Mouse (Mus musculus): Measurements from ENCODE around the gene Dpy19l3. TPM values are rescaled to one million over a fixed set of nuclear protein-coding genes. Genes with fewer than 3 reads are reported as not detected.

Gene Dpy19l3
- 7.3 and 8.9 TPM in 2 replicates for polyA plus RNA-seq (2012; rRNA removed)

DNA sequence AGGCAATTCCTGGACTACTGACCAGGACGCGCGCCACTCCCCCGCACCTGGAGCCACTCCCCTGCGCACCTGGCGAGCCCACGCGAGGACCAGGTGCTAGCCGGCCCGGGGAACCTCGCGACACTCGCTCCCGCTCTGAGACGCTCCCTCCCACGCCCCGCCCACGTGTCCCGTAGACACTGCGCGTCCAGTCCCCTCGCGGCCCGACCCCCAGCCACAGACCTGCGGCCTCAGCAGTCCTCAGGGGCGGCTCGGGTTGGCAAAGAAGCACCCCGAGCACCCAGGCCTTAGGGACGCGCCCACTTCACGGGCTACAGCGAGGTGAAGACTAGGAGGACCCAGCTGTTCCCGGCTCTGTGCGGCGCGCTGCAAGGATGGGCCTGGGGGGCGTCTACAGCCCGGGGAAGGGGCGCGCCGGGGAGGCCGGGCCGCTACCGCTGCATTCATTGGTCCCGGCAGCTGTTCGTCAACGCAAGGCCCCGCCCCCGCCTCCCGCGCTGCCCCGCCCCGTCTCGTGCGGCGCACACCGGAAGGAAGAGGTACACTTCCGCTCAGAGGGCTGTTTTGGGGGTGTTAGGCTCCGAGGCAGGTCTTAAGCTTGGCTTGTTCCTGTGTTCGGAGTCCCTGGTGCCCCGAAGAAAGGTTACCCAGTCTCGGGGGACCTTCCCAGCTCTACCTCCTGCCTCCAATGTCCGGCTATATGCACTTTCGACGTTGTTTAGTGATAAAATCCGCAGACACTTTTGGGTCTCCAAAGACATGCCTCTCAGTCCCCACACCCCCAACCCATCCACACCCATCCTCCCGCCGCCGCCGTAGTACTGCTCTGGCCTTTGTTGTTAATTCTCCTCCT, at the start of gene Dpy19l3:
TSS of gene Dpy19l3 (minus strand) at position 422 of the 853 bp plus-strand sequence.
- Histone ChIP-seq H3K27ac (ENCODE audit: insufficient read depth, low read length) (peak within 1 kb of the TSS; percentile 77), H3K36me3 (ENCODE audit: control insufficient read depth, insufficient read depth, low read length) (no peaks in the 10 kb centered on the region), H3K27me3 (ENCODE audit: control insufficient read depth, insufficient read depth, low read length) (no peaks in the 10 kb centered on the region), H3K4me3 (ENCODE audit: extremely low read depth, insufficient read depth, insufficient read length) (peak within 1 kb of the TSS; percentile 84), H3K4me1 (ENCODE audit: control insufficient read depth, insufficient read depth, insufficient read length) (no peaks in the 10 kb centered on the region; the same call in 1 of the 2 replicates)
- TF ChIP-seq CTCF (IDR thresholded peaks at IDR 0.05; ENCODE audit: extremely low read depth, insufficient read depth, insufficient read length, insufficient replicate concordance) (no peak), POLR2A (IDR thresholded peaks at IDR 0.05; ENCODE audit: low read depth, low read length) (peak; percentile 56; the same call in 1 of the 2 replicates)
- WGBS, result under 1% methylated on average over 66 of the region's 70 CpGs
- peak; percentile 74 to 86 for DNase-seq (ENCODE audit: low read depth in 1 of 2, low spot score in 2 of 2)

DNA sequence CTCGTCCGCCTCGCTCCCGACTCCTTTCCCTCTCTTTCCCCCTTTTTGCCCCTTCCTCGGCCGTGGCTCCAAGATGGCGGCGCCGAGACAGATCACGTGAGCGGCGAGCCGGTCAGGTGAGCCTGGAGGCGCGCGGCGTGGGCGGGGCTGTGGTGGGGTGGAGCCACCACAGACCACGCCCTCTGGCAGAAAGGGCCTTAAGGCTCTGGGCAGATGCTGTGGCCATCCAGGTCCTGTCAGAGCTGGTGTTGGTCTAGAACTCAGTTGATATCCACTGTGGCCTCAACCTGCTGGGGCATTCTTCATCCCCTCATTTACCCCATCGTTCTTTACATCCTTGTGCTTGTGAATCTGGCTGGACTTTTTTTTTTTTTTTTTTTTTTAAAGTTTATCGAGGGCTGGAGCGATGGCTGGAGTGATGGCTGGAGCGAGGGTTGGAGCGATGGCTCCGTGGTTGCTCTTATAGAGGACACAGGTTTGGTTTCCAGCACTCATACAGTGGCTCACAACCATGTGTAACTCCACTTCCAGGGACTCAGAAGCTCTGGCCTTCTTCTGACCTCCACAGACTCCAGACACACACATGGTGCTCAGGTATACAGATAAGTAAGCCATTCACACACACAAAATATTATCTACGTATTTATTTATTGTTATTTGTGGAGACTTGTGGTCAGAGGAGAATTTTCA, 48.8 kb upstream of the Dpy19l3 start, which contains the start of gene Zfp507:
TSS of gene Zfp507 (minus strand) at position 98 of the 690 bp plus-strand sequence.
- Histone ChIP-seq H3K36me3 (ENCODE audit: control insufficient read depth, insufficient read depth, low read length) (peaks cover 13% of the 10 kb centered on the region), H3K27ac (ENCODE audit: insufficient read depth, low read length) (peak within 1 kb of the TSS; percentile 76), H3K27me3 (ENCODE audit: control insufficient read depth, insufficient read depth, low read length) (no peaks in the 10 kb centered on the region), H3K4me3 (ENCODE audit: extremely low read depth, insufficient read depth, insufficient read length) (peak within 1 kb of the TSS; percentile 72), H3K4me1 (ENCODE audit: control insufficient read depth, insufficient read depth, insufficient read length) (peaks cover 1% of the 10 kb centered on the region)
- DNase-seq (ENCODE audit: low read depth in 1 of 2, low spot score in 2 of 2), result peak; percentile 74 to 85
- no peak for TF ChIP-seq POLR2A (IDR thresholded peaks at IDR 0.05; ENCODE audit: low read depth, low read length)
- no peak for TF ChIP-seq CTCF (IDR thresholded peaks at IDR 0.05; ENCODE audit: extremely low read depth, insufficient read depth, insufficient read length, insufficient replicate concordance)
- WGBS, result 22% methylated on average over 26 of the region's 26 CpGs

DNA sequence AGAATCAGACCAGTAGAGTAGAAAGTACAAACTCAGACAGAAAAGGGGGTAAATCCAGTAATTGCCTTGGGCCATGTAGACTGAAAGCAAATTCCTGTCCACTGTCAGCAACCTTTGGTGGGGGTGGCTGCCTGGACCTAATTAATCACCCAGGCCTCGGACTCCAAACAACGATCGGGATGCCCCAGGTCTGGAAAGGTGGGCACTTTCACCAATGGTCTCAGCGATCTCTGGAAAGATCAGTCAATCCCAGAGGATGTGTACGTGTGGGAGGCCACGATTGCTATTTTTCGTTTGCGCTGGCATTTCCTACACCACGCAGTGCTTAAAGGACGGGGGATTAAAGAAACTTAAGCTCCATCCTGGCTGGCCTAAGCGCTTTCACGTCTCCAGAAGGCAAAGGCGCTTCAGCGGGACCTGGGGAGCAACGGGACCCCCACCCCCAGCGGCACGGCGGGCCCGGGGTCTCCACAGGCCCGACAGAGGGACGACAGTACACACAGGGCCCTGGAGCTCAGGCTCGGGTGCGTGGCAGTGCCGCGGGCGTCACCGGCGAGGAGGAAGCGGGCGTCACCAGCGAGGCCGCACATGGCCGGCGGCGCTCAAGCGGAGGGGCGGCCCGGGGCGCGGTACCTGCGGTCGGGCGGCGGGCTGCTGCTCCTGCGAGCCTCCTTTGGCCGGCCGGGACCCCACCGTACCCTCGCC, 48.1 kb upstream of the Dpy19l3 start:
- under 1% methylated on average over 49 of the region's 49 CpGs for WGBS
- peak overlapping the region; percentile 76 for H3K27ac ChIP-seq (ENCODE audit: insufficient read depth, low read length)
- no peak for DNase-seq (ENCODE audit: low read depth in 1 of 2, low spot score in 2 of 2)
- peaks cover 13% of the 10 kb centered on the region for H3K36me3 ChIP-seq (ENCODE audit: control insufficient read depth, insufficient read depth, low read length)
- TF ChIP-seq CTCF (IDR thresholded peaks at IDR 0.05; ENCODE audit: extremely low read depth, insufficient read depth, insufficient read length, insufficient replicate concordance), result no peak
- peaks cover 1% of the 10 kb centered on the region for H3K4me1 ChIP-seq (ENCODE audit: control insufficient read depth, insufficient read depth, insufficient read length)
- H3K27me3 ChIP-seq (ENCODE audit: control insufficient read depth, insufficient read depth, low read length), result no peaks in the 10 kb centered on the region
- peak overlapping the region; percentile 72 for H3K4me3 ChIP-seq (ENCODE audit: extremely low read depth, insufficient read depth, insufficient read length)

DNA sequence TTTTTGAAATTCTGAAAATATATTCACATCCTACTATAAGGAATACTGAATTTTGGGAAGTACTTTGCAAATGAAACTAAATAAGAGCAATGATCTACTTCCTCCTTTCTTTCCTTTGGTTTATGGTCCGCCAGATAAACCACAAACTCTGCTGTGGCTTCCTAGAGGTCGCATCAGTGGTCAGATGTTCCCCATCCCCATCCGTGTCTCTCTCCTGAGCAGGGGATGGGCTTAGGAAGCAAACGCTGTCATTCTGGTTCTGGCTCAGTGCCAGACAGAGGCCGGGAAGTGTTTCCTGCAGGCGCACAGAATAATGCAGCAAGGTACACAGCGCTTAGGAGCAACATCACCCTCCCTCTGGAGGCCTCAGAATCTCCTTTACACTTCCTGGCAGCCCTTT, 41.9 kb upstream of the Dpy19l3 start:
- Histone ChIP-seq H3K27ac (ENCODE audit: insufficient read depth, low read length) (no peak overlapping the region), H3K27me3 (ENCODE audit: control insufficient read depth, insufficient read depth, low read length) (no peaks in the 10 kb centered on the region), H3K4me1 (ENCODE audit: control insufficient read depth, insufficient read depth, insufficient read length) (peaks cover 3% of the 10 kb centered on the region; the same call in 1 of the 2 replicates), H3K4me3 (ENCODE audit: extremely low read depth, insufficient read depth, insufficient read length) (no peak overlapping the region), H3K36me3 (ENCODE audit: control insufficient read depth, insufficient read depth, low read length) (peaks cover 31% of the 10 kb centered on the region)
- no peak for DNase-seq (ENCODE audit: low read depth in 1 of 2, low spot score in 2 of 2)
- no peak for TF ChIP-seq POLR2A (IDR thresholded peaks at IDR 0.05; ENCODE audit: low read depth, low read length)
- WGBS, result 8% methylated on average over 7 of the region's 7 CpGs

DNA sequence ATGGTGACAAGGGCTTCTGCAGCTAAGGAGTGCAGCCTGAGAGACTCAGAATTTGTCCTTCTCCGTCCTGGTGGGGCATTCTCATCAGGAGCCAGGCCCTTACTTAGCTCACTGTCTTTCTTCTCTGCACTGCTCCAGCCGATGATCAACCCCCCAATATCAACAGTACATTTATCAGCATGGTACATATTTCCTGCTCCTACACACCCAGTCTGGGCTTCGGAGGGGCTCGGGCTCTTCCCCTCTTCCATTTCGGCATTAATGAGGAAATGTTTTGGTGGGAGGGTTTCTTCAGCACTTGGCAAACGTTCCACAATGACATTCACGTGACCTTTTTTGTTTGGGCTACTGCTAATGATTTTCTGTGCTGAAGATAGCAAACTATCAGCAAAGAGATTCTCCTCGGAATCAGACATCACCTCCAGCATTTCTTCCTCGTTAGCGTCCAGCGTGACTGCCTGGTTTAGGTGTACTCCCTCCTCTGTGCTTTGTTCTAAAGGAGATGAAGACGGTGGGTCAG, 40.0 kb upstream of the Dpy19l3 start:
- WGBS, result 85% methylated on average over 12 of the region's 12 CpGs
- H3K4me1 ChIP-seq (ENCODE audit: control insufficient read depth, insufficient read depth, insufficient read length), result peaks cover 3% of the 10 kb centered on the region; the same call in 1 of the 2 replicates
- no peak overlapping the region for H3K27ac ChIP-seq (ENCODE audit: insufficient read depth, low read length)
- H3K4me3 ChIP-seq (ENCODE audit: extremely low read depth, insufficient read depth, insufficient read length), result no peak overlapping the region
- no peak for TF ChIP-seq CTCF (IDR thresholded peaks at IDR 0.05; ENCODE audit: extremely low read depth, insufficient read depth, insufficient read length, insufficient replicate concordance)
- TF ChIP-seq POLR2A (IDR thresholded peaks at IDR 0.05; ENCODE audit: low read depth, low read length), result no peak
- H3K27me3 ChIP-seq (ENCODE audit: control insufficient read depth, insufficient read depth, low read length), result no peaks in the 10 kb centered on the region
- DNase-seq (ENCODE audit: low read depth in 1 of 2, low spot score in 2 of 2), result no peak
- peaks cover 31% of the 10 kb centered on the region for H3K36me3 ChIP-seq (ENCODE audit: control insufficient read depth, insufficient read depth, low read length)

DNA sequence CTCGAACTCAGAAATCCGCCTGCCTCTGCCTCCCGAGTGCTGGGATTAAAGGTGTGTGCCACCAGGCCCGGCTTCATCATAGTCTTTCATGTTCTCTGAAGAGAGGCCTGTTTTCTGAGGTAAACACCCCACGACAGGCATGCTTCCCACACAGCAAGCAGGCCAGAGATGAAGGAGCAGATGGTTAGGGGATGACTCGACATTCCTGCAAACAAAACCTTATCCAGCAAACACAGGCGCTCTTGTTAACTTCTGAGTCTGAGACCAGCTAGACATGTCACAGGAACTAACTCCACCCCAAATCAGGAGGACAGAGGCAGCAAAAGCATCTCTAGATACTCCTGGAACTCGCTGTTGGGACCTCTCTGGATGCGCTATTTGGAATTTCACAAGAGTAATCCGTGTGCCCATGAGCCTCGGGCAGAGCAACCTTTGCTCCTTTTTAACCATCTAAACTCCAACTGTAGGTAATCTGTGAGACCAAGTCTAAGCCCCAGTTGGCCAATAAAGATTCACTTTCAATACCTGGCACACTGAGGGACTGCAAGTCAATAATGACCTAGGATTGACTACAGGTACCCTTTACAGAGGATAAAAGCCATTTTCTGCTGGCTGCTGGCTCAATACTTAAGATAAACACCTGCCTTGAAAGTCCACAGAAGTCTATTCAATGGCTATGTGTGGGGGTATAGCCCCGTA, 38.0 kb upstream of the Dpy19l3 start:
- DNase-seq (ENCODE audit: low read depth in 1 of 2, low spot score in 2 of 2), result no peak
- H3K4me1 ChIP-seq (ENCODE audit: control insufficient read depth, insufficient read depth, insufficient read length), result peaks cover 3% of the 10 kb centered on the region; the same call in 1 of the 2 replicates
- TF ChIP-seq POLR2A (IDR thresholded peaks at IDR 0.05; ENCODE audit: low read depth, low read length), result no peak
- no peak for TF ChIP-seq CTCF (IDR thresholded peaks at IDR 0.05; ENCODE audit: extremely low read depth, insufficient read depth, insufficient read length, insufficient replicate concordance)
- no peak overlapping the region for H3K27ac ChIP-seq (ENCODE audit: insufficient read depth, low read length)
- H3K27me3 ChIP-seq (ENCODE audit: control insufficient read depth, insufficient read depth, low read length), result no peaks in the 10 kb centered on the region
- WGBS, result 88% methylated on average over 12 of the region's 12 CpGs
- H3K4me3 ChIP-seq (ENCODE audit: extremely low read depth, insufficient read depth, insufficient read length), result no peak overlapping the region
- H3K36me3 ChIP-seq (ENCODE audit: control insufficient read depth, insufficient read depth, low read length), result peaks cover 34% of the 10 kb centered on the region

Data from spleen, adult 2 months (tissue).